Mouse (Mus musculus): ENCODE measurements around the gene Bsnd.
A peak's percentile ranks its signal among the peaks of the same experiment; 100 is the strongest.

GRCm38 (mm10) chr4:106472335-106472734 is 19.7 kb downstream of the Bsnd start:
- no peak for TF ChIP-seq ZNF384 (IDR thresholded peaks at IDR 0.05; ENCODE audit: low read depth, low read length)
- no peak for TF ChIP-seq HCFC1 (IDR thresholded peaks at IDR 0.05; ENCODE audit: borderline replicate concordance, insufficient read depth, low read length)
- no peak for TF ChIP-seq MAFK (IDR thresholded peaks at IDR 0.05; ENCODE audit: insufficient read depth, low read depth, low read length)
- peak; percentile 53 for TF ChIP-seq ZC3H11A (IDR thresholded peaks at IDR 0.05; ENCODE audit: borderline replicate concordance, low read depth, low read length)
- no peak for TF ChIP-seq CHD2 (IDR thresholded peaks at IDR 0.05; ENCODE audit: low read depth, low read length)

All from ES-E14 (cell line).